Mouse (Mus musculus) spleen, adult 18-20 months (tissue): ENCODE results near the gene Pou6f2.

Experiments used
- DNase-seq, 2 experiments: peaks; one replicate each; pipeline ENCODE4 v3.0.0; 2022; ENCODE audit warnings: mixed read lengths in 2 of 2

Pou6f2 gene

GRCm38 (mm10) chr13:18397586-18397985, at the start of gene Pou6f2:
TSS of gene Pou6f2 (minus strand) at chr13:18397686.
- no peak for DNase-seq

DNA sequence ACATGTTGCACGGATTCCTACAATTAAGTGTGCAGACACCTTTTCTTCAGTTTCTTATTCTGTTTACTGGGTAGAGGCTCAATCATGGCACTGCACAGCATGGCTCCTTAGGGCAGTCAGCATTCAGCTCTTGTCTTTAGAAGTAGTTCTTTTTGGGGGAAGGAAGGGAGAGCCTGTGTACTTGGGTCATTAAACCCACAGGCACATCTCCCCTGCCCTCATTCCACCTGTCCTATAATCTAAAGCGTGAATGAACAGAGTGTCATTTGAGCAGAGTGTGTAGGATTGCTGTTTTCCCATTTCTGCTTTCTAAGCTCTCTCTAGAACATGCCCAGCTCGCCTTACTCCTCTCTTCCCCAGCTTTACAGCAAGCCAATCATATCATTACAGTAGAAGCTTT, 42.4 kb upstream of the Pou6f2 start:
- no peak for DNase-seq

DNA sequence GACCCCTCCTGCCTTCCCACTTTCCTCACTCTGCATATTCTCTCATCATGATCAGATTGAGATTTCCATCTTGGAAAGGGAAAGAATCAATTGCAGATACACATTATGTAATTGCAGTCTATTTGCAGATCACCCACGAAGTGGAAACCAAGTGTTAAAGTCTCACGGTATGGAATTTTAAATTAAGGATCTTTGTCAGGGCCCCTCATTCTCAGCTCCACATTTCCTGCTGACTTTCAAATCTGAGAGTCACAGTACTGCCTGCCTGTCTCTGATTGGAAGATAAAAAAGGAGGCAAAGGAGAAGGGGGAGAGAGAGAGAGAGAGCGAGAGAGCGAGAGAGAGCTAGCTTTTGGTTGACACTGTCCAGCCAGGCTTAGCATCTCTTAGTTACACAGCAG, 9.8 kb downstream of the Pou6f2 start:
- no peak for DNase-seq

DNA sequence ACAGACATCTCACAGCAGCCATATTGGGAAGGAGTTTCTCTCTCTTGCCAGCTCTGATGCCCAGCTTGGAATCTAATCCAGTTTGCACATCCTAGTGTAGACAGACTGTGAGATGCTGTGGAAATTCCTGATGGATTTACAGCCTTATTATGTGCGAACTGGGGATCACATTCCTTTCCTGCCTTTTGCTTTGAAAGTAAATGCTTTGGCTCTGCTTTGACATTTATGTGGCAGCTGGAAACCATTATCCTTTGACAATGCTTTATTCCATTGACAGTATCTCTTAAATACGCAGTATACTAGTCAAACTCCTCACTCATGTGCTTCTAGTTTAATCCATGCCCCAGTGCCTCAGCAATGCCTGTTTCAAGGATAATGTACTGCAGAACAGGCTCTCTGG, 34.1 kb downstream of the Pou6f2 start:
- no peak for DNase-seq

DNA sequence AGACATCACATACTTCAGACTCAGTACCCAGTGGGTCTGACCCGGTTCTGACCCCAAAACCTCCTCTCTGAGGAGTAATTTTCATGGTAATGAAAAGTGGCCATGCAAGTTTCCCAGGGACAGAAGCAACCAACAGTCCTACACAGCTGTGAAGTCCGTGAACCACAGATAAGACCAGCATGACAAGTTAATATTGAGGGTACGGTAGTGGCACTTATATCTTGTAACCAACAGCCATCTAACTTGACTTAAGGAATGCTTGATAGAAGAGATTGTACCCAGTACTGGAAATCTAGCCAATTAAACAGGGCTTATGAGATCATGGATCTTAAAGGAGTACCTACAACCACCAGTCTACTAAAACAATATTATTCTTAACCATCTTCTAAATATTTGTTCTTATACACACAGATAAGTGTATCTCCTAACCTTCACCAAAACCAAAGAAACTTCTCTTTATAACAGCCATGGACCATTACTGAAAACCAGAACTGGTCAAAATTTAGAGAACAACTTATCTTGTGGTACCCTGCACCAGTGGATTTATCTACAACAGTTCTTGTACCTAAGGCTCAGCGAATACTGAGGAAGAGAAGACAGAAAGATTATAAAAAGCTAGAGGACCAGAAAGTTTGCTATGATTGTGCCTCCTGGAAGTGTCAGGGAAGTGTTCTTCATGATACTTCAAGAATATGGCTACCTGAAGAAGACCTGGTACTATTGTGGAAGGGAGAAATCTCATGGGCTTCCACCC, 52.7 kb downstream of the Pou6f2 start:
- DNase-seq = no peak

DNA sequence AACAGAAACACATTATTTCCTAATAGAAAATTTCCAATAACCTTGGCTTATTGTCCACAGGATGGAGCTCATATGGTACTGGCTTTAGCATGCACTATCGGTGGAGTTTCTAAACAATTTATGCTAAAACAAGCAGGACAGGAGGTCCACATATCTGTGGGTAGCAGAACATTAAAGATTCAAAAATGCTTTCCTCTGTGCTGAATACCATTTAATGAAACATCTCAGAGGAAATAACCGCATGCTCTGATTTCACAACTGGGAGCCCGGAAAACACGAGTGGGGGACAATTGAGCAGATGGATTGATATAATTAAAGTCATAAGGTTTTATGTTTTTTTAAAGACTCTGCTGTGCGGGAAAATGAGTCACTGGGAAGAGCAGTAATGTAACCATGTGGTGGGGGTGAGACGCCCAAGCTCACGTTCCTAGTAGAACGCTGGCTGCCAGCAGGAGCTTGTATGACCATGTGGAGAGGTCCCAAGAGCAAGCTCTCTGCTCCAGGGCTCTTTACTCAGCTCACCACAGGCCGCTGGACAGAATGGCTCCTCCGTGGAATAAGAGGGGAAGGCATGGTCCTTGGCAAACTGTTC, 58.5 kb downstream of the Pou6f2 start:
- DNase-seq = no peak

- no peak for DNase-seq
These were observed 59.5 kb downstream of the Pou6f2 start for GRCm38 (mm10) chr13:18338022-18338421.

DNA sequence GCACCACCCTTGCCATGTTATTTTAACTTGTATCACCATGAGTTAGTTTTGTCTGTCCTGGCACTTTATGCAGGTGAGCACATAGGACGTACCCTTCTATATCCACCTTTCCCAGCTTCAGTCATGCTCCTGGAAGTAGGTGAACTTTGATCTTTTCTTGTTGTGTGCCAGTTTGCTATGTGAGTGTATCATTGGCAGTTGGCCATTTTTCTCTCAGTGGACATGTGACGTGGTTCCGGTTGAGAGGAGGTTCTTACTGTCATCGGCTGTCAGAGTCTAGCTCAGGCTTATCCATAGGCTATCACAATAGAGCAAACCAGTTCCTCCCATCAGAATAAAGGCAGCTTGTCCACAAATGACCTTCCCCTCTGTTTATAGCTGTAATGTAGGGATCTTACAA, 63.5 kb downstream of the Pou6f2 start:
- DNase-seq = no peak

DNA sequence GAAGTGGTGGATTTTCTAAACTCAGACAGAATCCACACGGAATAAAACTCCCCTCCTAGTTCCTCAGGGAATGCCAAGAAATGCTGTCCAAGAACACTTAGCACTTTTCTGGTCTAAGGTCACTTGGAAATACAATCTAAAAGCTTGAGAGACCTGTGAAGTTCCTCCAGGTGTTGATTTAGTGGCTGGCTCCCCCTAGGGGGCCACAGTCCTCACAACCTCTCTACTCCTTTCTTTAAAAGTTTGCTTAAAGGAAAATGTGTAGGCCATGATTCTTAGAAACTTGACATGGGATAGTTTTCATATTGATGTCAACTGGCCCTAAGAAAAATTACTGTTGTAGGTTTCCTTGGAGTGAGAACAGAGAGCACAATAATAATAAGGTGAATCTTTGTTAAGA, 64.9 kb downstream of the Pou6f2 start:
- no peak for DNase-seq

DNA sequence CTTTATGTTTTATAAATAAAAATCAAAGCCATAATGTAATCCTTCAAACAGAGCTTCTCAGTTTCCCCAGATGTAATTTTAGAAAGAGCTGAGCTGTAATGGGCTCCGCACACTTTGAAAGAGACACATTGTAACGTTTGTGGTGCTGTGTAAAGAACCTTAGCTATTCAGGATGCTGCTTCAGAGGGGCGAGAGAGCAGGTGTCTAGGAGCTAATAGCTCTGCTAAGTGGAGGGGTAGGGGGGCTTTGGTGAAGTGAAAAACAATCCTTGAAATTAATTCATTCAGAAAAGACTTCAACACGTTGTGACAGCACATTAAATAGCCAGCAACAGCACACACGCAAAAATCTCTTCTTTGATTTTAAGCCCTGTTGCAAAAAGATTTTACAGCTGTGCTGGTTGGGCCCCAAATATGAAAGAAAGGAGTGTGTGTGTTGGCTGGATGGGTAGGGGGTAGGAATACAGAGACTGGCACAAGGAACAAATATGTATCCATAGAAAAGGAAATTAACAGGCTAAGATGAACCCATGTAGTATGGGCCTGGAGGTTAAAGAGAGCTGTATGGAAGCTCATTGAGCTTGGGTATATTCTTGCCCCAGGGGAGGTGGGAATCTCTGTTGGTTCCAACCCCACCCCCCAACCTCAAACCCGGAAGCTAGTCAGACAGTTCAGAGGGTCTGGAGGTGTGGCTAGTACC, 73.4 kb downstream of the Pou6f2 start:
- no peak for DNase-seq

GRCm38 (mm10) chr13:18323407-18323806, 74.1 kb downstream of the Pou6f2 start:
- DNase-seq = no peak

DNA sequence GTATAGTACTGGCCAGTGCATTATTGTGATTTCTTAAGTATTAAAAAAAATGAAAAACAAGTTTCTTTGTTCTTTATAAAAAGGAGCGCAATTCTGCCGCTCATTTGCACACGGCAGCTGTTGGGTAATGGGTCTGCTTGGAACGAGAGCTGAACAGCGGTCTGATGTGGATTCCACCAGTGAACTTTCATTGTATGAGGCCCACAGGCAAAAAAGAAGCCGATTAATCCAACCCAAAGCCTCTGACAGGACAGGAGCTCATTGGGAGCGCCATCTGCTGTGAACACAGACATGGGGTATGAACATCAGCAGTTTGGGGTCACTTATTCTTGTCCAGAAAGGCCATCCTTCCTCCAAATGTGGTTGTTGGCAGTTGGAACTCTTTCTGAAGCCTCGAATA, 84.9 kb downstream of the Pou6f2 start:
- no peak for DNase-seq

- DNase-seq = no peak
These were observed 88.5 kb downstream of the Pou6f2 start for GRCm38 (mm10) chr13:18309024-18309423.

- no peak for DNase-seq
These were observed 90.9 kb downstream of the Pou6f2 start for GRCm38 (mm10) chr13:18306506-18307145.

DNA sequence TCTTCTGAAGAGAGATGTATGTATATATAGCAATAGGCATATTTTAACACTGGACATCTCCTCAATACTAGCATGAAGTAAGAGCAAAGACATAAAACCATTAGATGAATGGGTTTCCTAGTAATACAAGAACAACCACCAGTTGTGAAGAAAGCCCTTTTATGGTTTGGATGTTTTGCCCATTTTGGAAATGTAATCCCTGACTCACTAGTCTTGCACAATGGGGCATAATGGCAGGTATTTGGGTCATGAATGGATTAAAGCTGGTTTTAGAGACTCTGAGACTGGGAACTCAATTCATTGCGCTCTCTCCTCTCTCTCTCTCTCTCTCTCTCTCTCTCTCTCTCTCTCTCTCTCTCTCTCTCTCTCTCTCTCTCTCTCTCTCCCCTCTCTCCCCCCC, 97.5 kb downstream of the Pou6f2 start:
- DNase-seq = no peak

- DNase-seq = no peak
These were observed 104.0 kb downstream of the Pou6f2 start for GRCm38 (mm10) chr13:18293438-18293837.

DNA sequence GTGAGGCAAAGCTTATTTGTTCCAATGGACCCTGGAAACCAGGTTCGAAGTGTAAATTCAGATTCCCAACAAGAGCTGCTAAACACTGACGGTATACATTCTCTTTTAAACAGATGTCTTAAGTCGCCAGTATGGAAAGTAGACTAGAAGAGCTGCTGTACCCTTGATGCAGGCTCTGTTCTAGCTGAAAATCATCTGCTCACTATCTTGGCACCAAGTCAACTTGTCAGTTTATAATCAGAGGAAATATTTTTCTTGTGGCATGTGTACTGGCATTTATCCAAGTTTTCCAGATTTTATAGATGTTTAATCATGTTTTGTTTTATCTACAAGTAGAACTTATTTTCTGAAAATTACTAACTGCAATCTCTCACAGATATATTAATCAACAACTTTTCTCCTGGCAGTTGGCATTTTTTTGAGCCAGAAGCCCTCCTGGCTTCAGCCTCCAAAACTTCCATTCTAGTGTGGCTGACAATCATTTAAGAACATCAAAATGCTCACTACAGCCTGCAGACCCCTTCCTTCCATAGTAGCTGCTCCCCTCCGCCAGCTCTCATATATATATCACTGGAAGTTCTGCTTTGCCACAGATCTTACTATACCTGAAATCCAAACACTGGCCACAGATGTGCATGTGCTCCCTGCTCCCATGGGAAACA, 107.1 kb downstream of the Pou6f2 start:
- DNase-seq = no peak

GRCm38 (mm10) chr13:18287536-18287935, 110.0 kb downstream of the Pou6f2 start:
- no peak for DNase-seq

DNA sequence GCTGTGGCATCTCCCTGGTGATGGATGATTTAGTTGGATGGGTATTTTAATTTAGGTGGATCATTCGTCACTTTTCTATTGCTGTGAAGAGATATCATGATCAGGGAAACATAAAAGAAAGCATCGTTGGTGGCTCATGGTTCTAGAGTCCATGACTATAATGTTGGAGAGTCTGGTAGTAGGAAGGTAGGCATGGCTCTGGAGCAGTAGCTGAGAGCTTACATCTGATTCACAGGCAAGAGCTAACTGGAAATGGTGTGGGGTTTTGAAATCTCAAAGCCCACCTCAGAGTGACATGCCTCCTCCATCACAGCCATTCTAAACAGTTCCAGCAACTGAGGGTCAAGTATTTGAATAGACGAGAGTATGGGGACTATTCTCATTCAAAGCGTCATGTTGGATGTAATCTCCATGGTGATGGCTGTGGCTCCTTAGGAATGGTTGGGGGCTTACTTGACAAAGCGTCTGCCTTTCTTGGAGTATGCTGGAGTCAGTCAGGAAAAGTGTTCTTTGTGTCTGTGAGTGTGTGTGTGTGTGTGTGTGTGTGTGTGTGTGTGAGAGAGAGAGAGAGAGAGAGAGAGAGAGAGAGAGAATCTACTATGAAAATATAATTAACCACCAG, 115.0 kb downstream of the Pou6f2 start:
- DNase-seq = no peak

GRCm38 (mm10) chr13:18281084-18281483, 116.4 kb downstream of the Pou6f2 start:
- no peak for DNase-seq

- no peak for DNase-seq
These were observed 144.4 kb downstream of the Pou6f2 start for GRCm38 (mm10) chr13:18253131-18253530.

DNA sequence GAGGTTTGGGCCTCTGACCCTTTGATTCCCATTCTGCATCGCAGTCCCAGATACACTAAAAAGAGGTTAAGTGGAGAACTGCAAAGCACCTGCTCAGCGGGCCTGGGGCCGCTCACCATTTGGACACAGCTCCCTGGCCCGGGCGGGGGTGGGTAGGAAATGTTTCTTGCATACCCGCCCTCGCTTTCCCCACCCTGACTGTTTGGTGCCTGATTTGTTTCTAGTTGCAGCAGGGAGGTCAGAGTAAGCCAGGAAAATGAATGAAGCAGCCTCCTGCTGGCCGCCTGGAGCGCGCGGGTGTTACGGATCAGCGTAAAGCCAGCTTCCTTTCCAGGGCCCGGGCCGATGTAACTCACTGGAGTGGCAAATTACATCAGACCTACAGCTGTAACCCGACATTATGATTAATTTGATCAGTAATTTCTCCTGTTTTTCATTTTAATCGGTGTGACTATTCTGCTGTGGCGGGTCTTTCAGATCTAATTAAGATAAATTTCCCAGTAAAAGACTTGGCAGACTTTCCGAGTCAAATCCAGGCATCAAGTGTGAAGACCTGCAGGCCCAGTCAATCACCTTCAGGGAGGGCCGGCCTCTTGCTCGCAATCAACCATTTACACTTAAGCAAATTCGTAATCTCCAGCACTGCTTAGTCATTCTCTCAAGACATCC, 178.8 kb downstream of the Pou6f2 start:
- DNase-seq = no peak
